Mouse (Mus musculus) embryonic fibroblast, embryonic 13.5 days (primary cell): Measurements from ENCODE around the gene Trim69.

ENCODE experiments used
- CTCF ChIP-seq: IDR thresholded peaks from 2 replicates; pipeline ENCODE4 v1.5.1; 2011; ENCODE audit warnings: mild to moderate bottlenecking, control low read depth, low read length, moderate library complexity, borderline replicate concordance; ENCODE audit not compliant: insufficient read depth
- POLR2A ChIP-seq: IDR thresholded peaks from 2 replicates; pipeline ENCODE4 v1.6.1; 2011; ENCODE audit warnings: low read depth, mild to moderate bottlenecking, control low read depth, low read length, moderate library complexity

GRCm38 (mm10) chr2:122158362-122158802 lies 2.1 kb upstream of the Trim69 start:
- TF ChIP-seq POLR2A = no peak
- no peak for TF ChIP-seq CTCF
